Mouse (Mus musculus): Measurements from ENCODE around the gene Mbd4.

The Mbd4 gene

DNA sequence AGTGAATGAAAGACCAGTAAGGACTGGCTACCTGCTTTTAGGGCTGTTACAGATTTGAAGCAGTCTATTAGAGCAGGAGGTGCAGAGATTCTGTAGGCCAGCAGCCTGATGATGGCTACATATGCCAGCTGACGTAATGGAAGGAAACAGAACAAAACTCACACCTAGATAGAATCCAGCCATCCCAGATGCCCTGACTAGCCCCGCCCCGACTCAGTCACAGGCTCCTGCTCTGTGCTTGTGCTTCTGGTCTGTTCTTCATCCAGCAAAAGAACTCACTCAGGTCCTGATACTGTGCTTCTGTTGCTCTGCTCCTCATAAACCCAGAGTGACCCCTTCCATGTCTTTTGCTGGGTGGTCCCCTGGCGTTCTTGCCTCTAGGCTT lies 3.2 kb upstream of the Mbd4 start:
- no peak for DNase-seq

- no peak for DNase-seq
Measured at GRCm38 (mm10) chr6:115855733-115856360, 2.7 kb upstream of the Mbd4 start.

DNA sequence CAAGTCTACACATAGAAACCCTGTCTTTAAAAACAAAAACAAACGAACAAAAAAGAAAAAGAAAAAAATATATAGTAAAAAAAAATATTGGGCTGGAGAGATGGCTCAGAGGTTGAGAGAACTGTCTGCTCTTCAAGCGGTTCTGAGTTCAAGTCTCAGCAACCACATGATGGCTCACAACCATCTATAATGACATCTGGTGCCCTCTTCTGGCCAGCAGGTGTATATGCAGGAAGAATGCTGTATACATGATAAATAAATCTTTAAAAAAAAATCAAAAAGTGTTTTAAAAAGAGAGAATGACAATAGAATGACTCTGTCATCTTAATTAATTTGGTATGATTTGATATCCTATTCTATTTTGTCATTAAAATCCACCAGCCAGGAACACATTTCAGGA lies 1.3 kb upstream of the Mbd4 start:
- DNase-seq: peak in 1 of 2 experiments; percentile 27

DNA sequence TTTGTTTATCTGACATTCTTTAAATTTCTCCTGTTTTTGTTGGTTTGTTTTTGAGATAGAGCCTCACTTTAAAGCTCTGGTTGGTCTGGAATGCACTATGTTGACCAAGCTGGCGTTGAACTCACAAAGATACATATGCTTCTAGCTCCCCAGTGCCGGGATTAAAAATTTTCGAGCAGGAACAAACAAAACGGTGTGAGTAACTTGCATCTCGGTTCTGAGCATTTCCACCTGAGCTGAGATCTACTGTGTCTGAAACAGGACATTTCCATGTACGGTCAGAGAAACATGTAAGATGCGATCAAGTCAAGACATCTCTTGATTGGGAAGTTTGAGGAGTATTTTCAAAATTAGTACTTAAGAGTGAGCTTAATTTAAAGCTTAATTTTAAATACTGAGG lies 814 bp upstream of the Mbd4 start:
- DNase-seq: no peak

DNA sequence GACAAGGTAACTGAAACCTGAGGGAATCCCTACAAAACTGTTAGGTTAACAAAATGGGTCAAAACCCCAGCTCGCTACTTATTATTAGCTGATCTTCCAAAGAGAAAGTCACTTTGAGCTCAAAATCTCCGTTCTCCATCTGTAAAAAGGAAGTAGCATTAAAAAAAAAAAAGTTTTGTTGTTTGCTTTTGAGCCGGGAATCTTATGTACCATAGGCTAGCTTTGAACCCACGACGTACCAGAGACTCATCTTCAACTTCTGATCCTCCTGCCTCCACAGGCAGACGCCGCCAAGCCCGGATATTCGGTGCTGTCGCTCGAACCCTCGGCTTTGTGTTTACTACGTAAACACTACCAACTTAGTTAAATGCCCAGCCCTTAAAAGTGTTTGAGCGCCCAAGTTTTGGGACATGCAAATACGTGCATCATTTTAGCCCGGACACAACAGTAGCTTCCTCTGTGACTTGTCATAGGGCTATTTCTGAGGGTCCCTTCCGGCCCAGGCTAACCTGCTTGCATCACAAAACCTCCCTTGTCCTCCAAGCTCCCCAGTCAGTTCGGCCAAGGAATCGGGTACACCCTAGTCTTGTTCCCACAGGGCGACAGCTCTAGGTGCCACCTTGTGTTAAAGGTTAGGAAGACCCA lies 603 bp downstream of the Mbd4 start:
- DNase-seq: peak in 1 of 2 experiments; percentile 13

- peak in 1 of 2 experiments; percentile 17 for DNase-seq
Measured at GRCm38 (mm10) chr6:115848598-115849304, 4.4 kb downstream of the Mbd4 start.

GRCm38 (mm10) chr6:115846640-115847411 lies 6.3 kb downstream of the Mbd4 start:
- peak; percentile 28 to 73 for DNase-seq

GRCm38 (mm10) chr6:115845006-115845405 lies 8.2 kb downstream of the Mbd4 start:
- no peak for DNase-seq

- DNase-seq: no peak
Measured at GRCm38 (mm10) chr6:115838745-115839144, 14.4 kb downstream of the Mbd4 start.

DNA sequence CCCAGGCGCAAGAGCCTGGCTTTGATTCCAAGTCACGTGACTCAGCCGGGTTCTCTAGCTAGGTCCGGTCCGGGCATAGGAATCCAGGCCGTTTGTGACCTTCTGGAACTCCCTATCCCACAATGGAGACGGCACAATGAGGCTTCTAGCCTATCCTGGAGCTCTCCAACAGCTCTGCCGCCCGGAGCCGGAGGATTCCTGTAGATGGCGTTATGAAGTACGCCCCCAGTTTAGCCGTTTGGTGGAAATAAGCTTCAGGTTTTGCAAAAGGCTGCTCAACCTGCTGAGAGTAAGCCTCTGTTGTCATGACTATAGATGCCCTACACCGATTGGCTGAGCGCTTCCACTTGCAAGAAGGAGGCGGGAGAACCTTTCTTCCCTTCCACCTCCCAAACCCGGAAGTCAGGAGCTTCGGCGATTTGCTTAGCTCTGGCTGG lies 15.0 kb downstream of the Mbd4 start, which contains the start of gene Efcab12:
Efcab12 (minus strand) TSS at position 252 of the 437 bp plus-strand sequence.
- DNase-seq: no peak

DNA sequence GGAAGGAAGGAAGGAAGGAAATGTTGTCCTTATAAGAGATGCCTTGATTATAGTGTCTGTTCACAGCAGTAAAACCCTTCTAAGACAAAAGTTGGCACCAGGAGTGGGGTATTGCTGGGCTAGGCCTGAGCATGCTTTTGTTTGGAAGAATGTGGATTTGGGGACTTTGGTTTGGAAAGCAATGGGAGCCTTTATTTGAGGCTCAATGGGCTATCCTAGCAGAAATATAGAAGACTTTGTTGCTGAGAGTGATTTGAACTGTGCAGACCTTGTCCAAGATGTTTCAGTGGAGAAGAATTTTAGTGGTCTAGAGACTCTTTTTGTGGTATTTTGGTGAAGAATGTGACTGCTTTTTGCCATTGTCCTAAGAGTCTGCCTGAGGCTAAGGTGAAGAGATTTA lies 19.3 kb downstream of the Mbd4 start:
- DNase-seq: no peak

DNA sequence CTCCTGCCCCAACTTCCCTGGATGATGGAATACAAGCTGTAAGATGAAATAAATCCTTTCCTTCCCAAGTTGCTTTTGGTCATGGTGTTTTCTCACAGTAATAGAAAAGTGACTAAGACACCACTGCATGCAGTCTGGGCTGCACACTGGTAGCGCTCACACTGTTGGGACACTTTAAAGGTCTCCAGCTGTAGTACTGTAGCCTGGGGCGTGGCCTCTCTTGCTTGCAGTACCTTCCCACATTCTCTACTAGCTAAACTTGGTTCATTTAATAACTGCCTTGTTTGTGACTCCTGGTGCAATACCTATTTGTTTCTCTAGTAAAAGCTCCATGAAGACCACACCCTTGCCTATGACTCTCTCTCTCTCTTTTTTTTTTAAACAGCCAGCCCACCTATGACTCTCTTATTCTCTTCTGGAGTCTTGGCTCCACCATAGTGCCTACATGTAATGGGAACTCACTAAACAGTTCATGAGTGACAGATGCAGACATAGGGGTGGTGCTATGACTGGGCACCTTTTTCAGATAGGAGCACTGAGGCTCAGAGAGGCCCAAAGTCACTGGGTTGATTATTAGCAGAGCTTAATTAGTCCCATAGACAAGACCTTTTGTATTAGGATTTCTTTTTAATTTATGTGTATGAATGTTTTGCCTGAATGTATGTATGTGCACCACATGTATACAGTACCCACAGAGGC lies 20.9 kb downstream of the Mbd4 start:
- no peak for DNase-seq

DNA sequence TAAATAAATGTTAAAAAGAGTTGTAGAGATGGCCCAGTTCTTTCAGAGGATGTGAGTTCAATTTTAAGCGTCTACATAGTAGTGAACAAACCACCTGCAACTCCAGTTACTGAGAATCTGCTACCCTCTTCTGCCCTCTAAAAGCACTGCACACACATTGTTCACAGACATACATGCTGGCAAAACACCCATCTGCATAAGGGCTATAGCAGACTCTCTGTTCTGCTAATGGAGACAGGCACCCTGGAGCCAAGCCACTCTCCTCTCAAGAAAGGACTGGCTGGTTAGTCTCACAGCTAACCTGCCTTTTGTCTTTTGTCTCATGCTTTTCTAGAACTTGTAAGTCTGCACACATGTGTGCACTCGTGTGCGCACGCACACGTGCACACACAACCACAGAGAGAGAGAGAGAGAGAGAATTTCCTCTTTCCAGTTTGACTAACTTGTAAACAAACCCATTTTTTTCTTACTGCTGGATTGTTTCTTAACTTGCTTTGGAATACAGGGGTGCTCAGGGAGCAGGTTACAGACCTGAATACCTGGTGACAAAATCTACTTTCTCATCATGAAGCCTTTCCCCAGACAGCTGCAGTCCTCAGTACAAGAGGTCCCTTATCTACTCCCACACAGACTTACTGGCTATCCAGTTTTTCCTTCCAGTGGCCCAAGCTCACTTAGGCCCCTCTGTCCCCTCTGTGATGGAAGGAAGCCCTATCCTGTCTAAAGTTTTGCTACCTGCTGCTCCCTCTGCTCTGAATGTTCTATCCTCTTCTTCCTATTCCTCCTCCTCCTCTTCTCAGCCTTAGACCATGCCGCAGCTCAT lies 22.2 kb downstream of the Mbd4 start:
- no peak for DNase-seq

GRCm38 (mm10) chr6:115823850-115824464 lies 29.2 kb downstream of the Mbd4 start:
- peak; percentile 40 to 67 for DNase-seq

- no peak for DNase-seq
Measured at GRCm38 (mm10) chr6:115821216-115821993, 31.8 kb downstream of the Mbd4 start.

- no peak for DNase-seq
Measured at GRCm38 (mm10) chr6:115818129-115818528, 35.0 kb downstream of the Mbd4 start.

DNA sequence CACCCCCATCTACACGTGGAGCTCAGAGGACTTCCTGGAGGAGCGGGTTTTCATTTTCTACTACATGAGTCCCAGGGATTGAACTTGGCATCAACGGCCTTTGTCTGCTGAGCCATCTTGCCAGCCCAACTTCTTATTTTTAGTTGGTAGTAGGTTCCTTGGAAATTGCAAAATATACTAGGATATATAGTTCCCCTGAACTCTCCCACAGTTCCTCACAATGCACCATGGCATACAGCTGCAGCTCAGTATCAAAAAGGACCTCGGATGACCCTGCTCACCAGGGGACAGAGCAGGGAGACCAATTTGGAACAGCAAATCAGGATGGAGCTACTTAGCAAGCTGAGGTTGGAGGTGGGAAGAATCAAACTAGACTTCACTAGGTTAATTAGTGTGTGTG lies 38.1 kb downstream of the Mbd4 start:
- DNase-seq: no peak

GRCm38 (mm10) chr6:115814104-115814503 lies 39.1 kb downstream of the Mbd4 start:
- peak; percentile 23 to 56 for DNase-seq

GRCm38 (mm10) chr6:115811606-115812005 lies 41.6 kb downstream of the Mbd4 start:
- DNase-seq: no peak
